8 mouse cellular contexts compared by ENCODE assay signal in the genomic region with DNA sequence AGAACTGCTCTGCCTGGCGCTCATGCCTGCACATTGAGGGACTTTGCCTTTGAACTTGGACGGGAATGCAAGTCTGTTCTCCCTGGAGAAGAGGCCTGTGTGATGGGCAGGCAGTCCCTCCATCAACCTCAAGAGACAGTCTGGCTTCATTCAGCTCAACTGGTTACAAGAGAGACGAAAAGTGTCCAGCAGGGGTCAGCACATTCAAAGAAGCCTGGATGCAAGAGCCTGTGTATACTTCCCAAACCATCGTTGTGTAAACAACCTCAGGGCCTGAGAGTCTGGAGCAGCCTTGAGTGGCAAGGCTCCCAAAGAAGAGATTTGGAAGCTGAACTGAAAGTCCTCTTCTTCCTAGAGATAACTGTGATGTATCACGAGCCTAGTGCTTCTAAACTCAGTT.
A peak's percentile ranks its signal among the peaks of the same experiment; 100 is the strongest.
DNase-seq lines count a peak whose midpoint lies in the region; ATAC-seq and TF ChIP-seq lines count a peak whose summit lies in the region.

No protein-coding gene starts in this region.

- no peak for TF ChIP-seq POLR2A in ES-Bruce4 (IDR thresholded peaks at IDR 0.05; ENCODE audit: insufficient read depth, low read length)
- TF ChIP-seq POLR2A in bone marrow macrophage, adult 2 months (IDR thresholded peaks at IDR 0.05; ENCODE audit: borderline replicate concordance, low read depth, low read length), result no peak

- peak; percentile 52 for DNase-seq in fibroblast of lung, adult 2 months (ENCODE audit: low read depth)
- DNase-seq in thymus, postnatal 25 days, result peak; percentile 25

- 21% methylated on average over 5 of the region's 5 CpGs for WGBS in heart, embryonic 13.5 days
- WGBS in kidney, embryonic 16.5 days, result 30% methylated on average over 5 of the region's 5 CpGs
- 29% methylated on average over 5 of the region's 5 CpGs for WGBS in limb, embryonic 13.5 days
- 36% methylated on average over 5 of the region's 5 CpGs for WGBS in neural tube, embryonic 13.5 days

- H3K27me3 ChIP-seq in ES-Bruce4 (ENCODE audit: control insufficient read depth, insufficient read depth, low read length, poor library complexity, severe bottlenecking), result no peaks in the 10 kb centered on the region
- no peaks in the 10 kb centered on the region for H3K27me3 ChIP-seq in heart, embryonic 13.5 days (replicated peaks)
- H3K27me3 ChIP-seq in kidney, embryonic 16.5 days (ENCODE audit: insufficient read depth, low read length), result no peaks in the 10 kb centered on the region
- no peaks in the 10 kb centered on the region for H3K27me3 ChIP-seq in limb, embryonic 13.5 days
- no peaks in the 10 kb centered on the region for H3K27me3 ChIP-seq in neural tube, embryonic 13.5 days

- H3K9me3 ChIP-seq in ES-Bruce4 (replicated peaks; ENCODE audit: control insufficient read depth, insufficient read depth, low read length, poor library complexity, severe bottlenecking), result no peaks in the 10 kb centered on the region
- no peaks in the 10 kb centered on the region for H3K9me3 ChIP-seq in heart, embryonic 13.5 days
- H3K9me3 ChIP-seq in kidney, embryonic 16.5 days (ENCODE audit: low read length), result no peaks in the 10 kb centered on the region
- H3K9me3 ChIP-seq in limb, embryonic 13.5 days, result no peaks in the 10 kb centered on the region
- no peaks in the 10 kb centered on the region for H3K9me3 ChIP-seq in neural tube, embryonic 13.5 days

- H3K27ac ChIP-seq in ES-Bruce4 (ENCODE audit: insufficient read depth, low read length), result no peak overlapping the region
- H3K27ac ChIP-seq in bone marrow macrophage, adult 2 months (ENCODE audit: insufficient read depth, low read depth, low read length), result no peak overlapping the region
- H3K27ac ChIP-seq in heart, embryonic 13.5 days (replicated peaks), result no peak overlapping the region
- no peak overlapping the region for H3K27ac ChIP-seq in kidney, embryonic 16.5 days (ENCODE audit: low read length)
- H3K27ac ChIP-seq in limb, embryonic 13.5 days, result no peak overlapping the region
- H3K27ac ChIP-seq in neural tube, embryonic 13.5 days (replicated peaks), result no peak overlapping the region

- no peaks in the 10 kb centered on the region for H3K36me3 ChIP-seq in ES-Bruce4 (ENCODE audit: control insufficient read depth, insufficient read depth, low read length, poor library complexity, severe bottlenecking)
- H3K36me3 ChIP-seq in heart, embryonic 13.5 days, result no peaks in the 10 kb centered on the region
- H3K36me3 ChIP-seq in kidney, embryonic 16.5 days (ENCODE audit: insufficient read depth, low read length), result no peaks in the 10 kb centered on the region
- H3K36me3 ChIP-seq in limb, embryonic 13.5 days, result no peaks in the 10 kb centered on the region
- no peaks in the 10 kb centered on the region for H3K36me3 ChIP-seq in neural tube, embryonic 13.5 days

- no peak overlapping the region; the same call in 1 of the 2 replicates for H3K4me3 ChIP-seq in ES-Bruce4 (ENCODE audit: low read depth, low read length)
- no peak overlapping the region for H3K4me3 ChIP-seq in bone marrow macrophage, adult 2 months (ENCODE audit: insufficient read depth, low read length)
- H3K4me3 ChIP-seq in heart, embryonic 13.5 days, result no peak overlapping the region
- no peak overlapping the region for H3K4me3 ChIP-seq in kidney, embryonic 16.5 days (ENCODE audit: low read length)
- H3K4me3 ChIP-seq in limb, embryonic 13.5 days, result no peak overlapping the region
- no peak overlapping the region for H3K4me3 ChIP-seq in neural tube, embryonic 13.5 days

- no peak for TF ChIP-seq EP300 in ES-Bruce4 (IDR thresholded peaks at IDR 0.05; ENCODE audit: insufficient read depth, low read depth, low read length)

- H3K4me2 ChIP-seq in heart, embryonic 13.5 days, result no peak overlapping the region
- H3K4me2 ChIP-seq in kidney, embryonic 16.5 days (replicated peaks; ENCODE audit: low read depth, low read length), result no peak overlapping the region
- H3K4me2 ChIP-seq in limb, embryonic 13.5 days (replicated peaks), result no peak overlapping the region
- H3K4me2 ChIP-seq in neural tube, embryonic 13.5 days, result no peak overlapping the region

- peak; percentile 39 for ATAC-seq in heart, embryonic 13.5 days (ENCODE audit: extremely low read depth, insufficient number of reproducible peaks, low FRiP score, low TSS enrichment)
- ATAC-seq in kidney, embryonic 16.5 days (ENCODE audit: low FRiP score, low TSS enrichment), result peak; percentile 75
- peak; percentile 32; the same call in 1 of the 2 replicates for ATAC-seq in limb, embryonic 13.5 days (ENCODE audit: low FRiP score, low read depth)
- ATAC-seq in neural tube, embryonic 13.5 days (ENCODE audit: low read depth), result peak; percentile 71

- TF ChIP-seq CTCF in ES-Bruce4 (IDR thresholded peaks at IDR 0.05; ENCODE audit: low read depth, low read length), result peak; percentile 43
- TF ChIP-seq CTCF in bone marrow macrophage, adult 2 months (IDR thresholded peaks at IDR 0.05; ENCODE audit: low read depth, low read length), result peak; percentile 52

- H3K9ac ChIP-seq in ES-Bruce4 (ENCODE audit: low read depth, poor library complexity, severe bottlenecking), result no peak overlapping the region
- no peak overlapping the region for H3K9ac ChIP-seq in heart, embryonic 13.5 days
- no peak overlapping the region for H3K9ac ChIP-seq in kidney, embryonic 16.5 days (replicated peaks; ENCODE audit: low read length)
- H3K9ac ChIP-seq in limb, embryonic 13.5 days, result no peak overlapping the region
- H3K9ac ChIP-seq in neural tube, embryonic 13.5 days, result no peak overlapping the region

- no peaks in the 10 kb centered on the region for H3K4me1 ChIP-seq in ES-Bruce4 (ENCODE audit: control insufficient read depth, insufficient read depth, low read length)
- H3K4me1 ChIP-seq in bone marrow macrophage, adult 2 months (ENCODE audit: control insufficient read depth, insufficient read depth, low read length), result no peaks in the 10 kb centered on the region
- peaks cover 37% of the 10 kb centered on the region for H3K4me1 ChIP-seq in heart, embryonic 13.5 days
- H3K4me1 ChIP-seq in kidney, embryonic 16.5 days (ENCODE audit: insufficient read depth, low read length), result 0 out of 2 replicates have a peak, but pooled peaks cover 3% of the 10 kb centered on the region
- peaks cover 14% of the 10 kb centered on the region for H3K4me1 ChIP-seq in limb, embryonic 13.5 days
- H3K4me1 ChIP-seq in neural tube, embryonic 13.5 days (replicated peaks), result no peaks in the 10 kb centered on the region
